Comparison of ENCODE assay signal across 10 mouse cellular contexts in genomic region chr3:101667186-101667585, GRCm38 (mm10).
A peak's percentile ranks its signal among the peaks of the same experiment; 100 is the strongest.
DNase-seq lines count a peak whose midpoint lies in the region; ATAC-seq and TF ChIP-seq lines count a peak whose summit lies in the region.
"Had no signal": no experiment of that assay in that cellular context is flagged by ENCODE, and none has a peak within 500 bp of the region (broad histone marks: within the 10 kb centered on the region; RNA-seq: fewer than 3 reads in every experiment).

No protein-coding gene starts in this region.

- H3K4me1 ChIP-seq in embryonic facial prominence, embryonic 12.5 days, result no peaks in the 10 kb centered on the region
- H3K4me1 ChIP-seq in hindbrain, postnatal 0 days (ENCODE audit: insufficient read depth, low read length), result peaks cover 7% of the 10 kb centered on the region; the same call in 1 of the 2 replicates

- peak; percentile 80 for ATAC-seq in embryonic facial prominence, embryonic 12.5 days (ENCODE audit: insufficient number of reproducible peaks, insufficient read depth, low FRiP score, low TSS enrichment)
- peak; percentile 31; the same call in 1 of the 2 replicates for ATAC-seq in hindbrain, postnatal 0 days

- no peak overlapping the region for H3K4me3 ChIP-seq in embryonic facial prominence, embryonic 12.5 days
- no peak overlapping the region for H3K4me3 ChIP-seq in hindbrain, postnatal 0 days (ENCODE audit: low read length)
- H3K4me3 ChIP-seq: forebrain, embryonic 15.5 days had no signal

- H3K9ac ChIP-seq in embryonic facial prominence, embryonic 12.5 days, result no peak overlapping the region
- H3K9ac ChIP-seq in hindbrain, postnatal 0 days (replicated peaks; ENCODE audit: low read length), result no peak overlapping the region
- H3K9ac ChIP-seq: forebrain, embryonic 15.5 days had no signal

- no peaks in the 10 kb centered on the region for H3K27me3 ChIP-seq in embryonic facial prominence, embryonic 12.5 days
- no peaks in the 10 kb centered on the region for H3K27me3 ChIP-seq in hindbrain, postnatal 0 days (ENCODE audit: insufficient read depth, low read length)
- H3K27me3 ChIP-seq: forebrain, embryonic 15.5 days had no signal

- no peak for DNase-seq in hindbrain, postnatal 0 days (ENCODE audit: low spot score)
- DNase-seq in kidney, postnatal 36 days, result peak; percentile 64 to 82
- peak; percentile 80 for DNase-seq in lung, postnatal 36 days
- no peak for DNase-seq in liver
- DNase-seq in thymus, postnatal 14 days, result no peak
- no peak for DNase-seq in spleen, postnatal 36 days (ENCODE audit: low spot score in 2 of 2)
- DNase-seq: cerebellum, adult 11 months; layer of hippocampus, adult 9-11 months had no signal

- TF ChIP-seq CTCF in hindbrain, postnatal 0 days (IDR thresholded peaks at IDR 0.05; ENCODE audit: low read depth), result no peak

- H3K9me3 ChIP-seq in embryonic facial prominence, embryonic 12.5 days, result no peaks in the 10 kb centered on the region
- H3K9me3 ChIP-seq in hindbrain, postnatal 0 days (ENCODE audit: low read length), result no peaks in the 10 kb centered on the region
- H3K9me3 ChIP-seq: forebrain, embryonic 15.5 days had no signal

- WGBS in embryonic facial prominence, embryonic 12.5 days, result 48% methylated on average over 4 of the region's 4 CpGs
- WGBS in hindbrain, postnatal 0 days, result 31% methylated on average over 4 of the region's 4 CpGs

- no peaks in the 10 kb centered on the region for H3K36me3 ChIP-seq in embryonic facial prominence, embryonic 12.5 days
- no peaks in the 10 kb centered on the region for H3K36me3 ChIP-seq in hindbrain, postnatal 0 days (ENCODE audit: insufficient read depth, low read length)
- H3K36me3 ChIP-seq: forebrain, embryonic 15.5 days had no signal

- H3K27ac ChIP-seq in embryonic facial prominence, embryonic 12.5 days, result peak overlapping the region; percentile 69
- H3K27ac ChIP-seq in hindbrain, postnatal 0 days, result no peak overlapping the region
- H3K27ac ChIP-seq: forebrain, embryonic 15.5 days had no signal

- H3K4me2 ChIP-seq in embryonic facial prominence, embryonic 12.5 days (replicated peaks), result no peak overlapping the region
- H3K4me2 ChIP-seq in hindbrain, postnatal 0 days (ENCODE audit: low read depth, low read length), result no peak overlapping the region
- H3K4me2 ChIP-seq: forebrain, embryonic 15.5 days had no signal

Comparison
In these comparisons a context has a peak if more than half of its experiments do, and no peak if none do; other contexts are left out.
1. DNase-seq: peak in kidney, postnatal 36 days (2 of 2) and lung, postnatal 36 days (single experiment); none in hindbrain, postnatal 0 days (single experiment), liver (single experiment), thymus, postnatal 14 days (single experiment) and spleen, postnatal 36 days (0 of 2).